Mouse (Mus musculus) forebrain, embryonic 11.5 days (tissue): ENCODE data around the gene Olfr1175-ps. TPM values are rescaled to one million over a fixed set of nuclear protein-coding genes. Genes with fewer than 3 reads are reported as not detected.

ENCODE experiments used
- ATAC-seq: fragments of 200-750 bp; cut with Nextera tagmentation; replicated peaks from 2 replicates; pipeline ENCODE4 v1.8.0; 2017; ENCODE audit warnings: moderate TSS enrichment; ENCODE audit not compliant: low FRiP score
- DNase-seq: peaks from one replicate; pipeline ENCODE4 v3.0.0-alpha.2; 2017; ENCODE audit warnings: low spot score
- H3K27ac ChIP-seq: fragments of 300-500 bp; sonication (generic); 2 replicates; pipeline ENCODE4 v1.5.1; 2014; ENCODE audit warnings: low read depth, low read length
- H3K27me3 ChIP-seq: fragments of 300-500 bp; sonication (generic); 2 replicates; pipeline ENCODE4 v1.6.1; 2014; ENCODE audit warnings: mild to moderate bottlenecking, low read length, mixed read lengths; ENCODE audit not compliant: control insufficient read depth, insufficient read depth
- H3K36me3 ChIP-seq: fragments of 300-500 bp; sonication (generic); 2 replicates; pipeline ENCODE4 v1.6.1; 2014; ENCODE audit warnings: mild to moderate bottlenecking, low read length, moderate library complexity, mixed read lengths; ENCODE audit not compliant: control insufficient read depth, insufficient read depth
- H3K4me1 ChIP-seq: fragments of 300-500 bp; sonication (generic); replicated peaks from 2 replicates; pipeline ENCODE4 v1.6.1; 2014; ENCODE audit warnings: low read length, mixed read lengths; ENCODE audit not compliant: control insufficient read depth, insufficient read depth
- H3K4me2 ChIP-seq: fragments of 300-500 bp; sonication (generic); 2 replicates; pipeline ENCODE4 v1.6.1; 2014; ENCODE audit warnings: low read depth, mild to moderate bottlenecking, low read length, moderate library complexity, mixed read lengths; ENCODE audit not compliant: severe bottlenecking
- H3K4me3 ChIP-seq: fragments of 300-500 bp; sonication (generic); 2 replicates; pipeline ENCODE4 v1.5.1; 2014; ENCODE audit warnings: low read depth, low read length
- H3K9ac ChIP-seq: fragments of 300-500 bp; sonication (generic); 2 replicates; pipeline ENCODE4 v1.6.1; 2014; ENCODE audit warnings: low read length
- H3K9me3 ChIP-seq: fragments of 300-500 bp; sonication (generic); 2 replicates; pipeline ENCODE4 v1.6.1; 2016; ENCODE audit warnings: low read length, mixed read lengths; ENCODE audit not compliant: control insufficient read depth
- WGBS: fragments of 180-500 bp; shearing (Covaris S2); extraction: QIAGEN DNeasy Blood & Tissue Kit; methylation state at CpG from one replicate; pipeline ENCODE4 v1.1.7; 2014; 5-methylcytosine and 5-hydroxymethylcytosine counted together
- polyA plus RNA-seq: library from polyadenylated mRNA; unstranded; fragments of >200 nt; fragmentation: Nextera tagmentation; extraction: Ambion mirVana; gene quantifications from 2 replicates; pipeline ENCODE4 v1.2.1, GENCODE M21; 2014

The Olfr1175-ps gene
- polyA plus RNA-seq, result not detected in 2 replicates

- ATAC-seq (no peak), DNase-seq (no peak)
- Histone ChIP-seq H3K4me1 (no peaks in the 10 kb centered on the region), H3K4me2 (no peak within 1 kb of the TSS), H3K4me3 (no peak within 1 kb of the TSS), H3K27ac (no peak within 1 kb of the TSS), H3K36me3 (no peaks in the 10 kb centered on the region), H3K9me3 (no peaks in the 10 kb centered on the region), H3K9ac (no peak within 1 kb of the TSS), H3K27me3 (no peaks in the 10 kb centered on the region)
- WGBS, result 89% methylated on average over 2 of the region's 2 CpGs
Observed at GRCm38 (mm10) chr2:88327115-88327514, at the start of gene Olfr1175-ps. Olfr1175-ps (minus strand) TSS chr2:88327215.

GRCm38 (mm10) chr2:88356304-88356703, 29.3 kb upstream of the Olfr1175-ps start:
- 2% methylated on average over 2 of the region's 2 CpGs for WGBS
- DNase-seq (no peak), ATAC-seq (peak; percentile 55; the same call in 1 of the 2 replicates)
- H3K27me3 ChIP-seq, result no peaks in the 10 kb centered on the region
- H3K9me3 ChIP-seq, result no peaks in the 10 kb centered on the region
- H3K4me2 ChIP-seq, result no peak overlapping the region
- H3K36me3 ChIP-seq, result no peaks in the 10 kb centered on the region
- no peak overlapping the region for H3K4me3 ChIP-seq
- no peaks in the 10 kb centered on the region for H3K4me1 ChIP-seq
- no peak overlapping the region for H3K27ac ChIP-seq
- H3K9ac ChIP-seq, result no peak overlapping the region

- no peak within 1 kb of the TSS for H3K27ac ChIP-seq
- no peaks in the 10 kb centered on the region for H3K36me3 ChIP-seq
- no peak within 1 kb of the TSS for H3K9ac ChIP-seq
- H3K9me3 ChIP-seq, result no peaks in the 10 kb centered on the region
- no peak within 1 kb of the TSS for H3K4me2 ChIP-seq
- no peaks in the 10 kb centered on the region for H3K4me1 ChIP-seq
- 84% methylated on average over 1 of the region's 1 CpGs for WGBS
- no peak for DNase-seq
- H3K27me3 ChIP-seq, result no peaks in the 10 kb centered on the region
- H3K4me3 ChIP-seq, result no peak within 1 kb of the TSS
- no peak for ATAC-seq
Observed at GRCm38 (mm10) chr2:88346392-88346791, 19.4 kb upstream of the Olfr1175-ps start, which contains the start of gene Olfr1177-ps. Olfr1177-ps (minus strand) TSS chr2:88346492.

GRCm38 (mm10) chr2:88336421-88336820, 9.4 kb upstream of the Olfr1175-ps start, which contains the start of gene Olfr1176:
Olfr1176 (plus strand) TSS chr2:88336721.
- Histone ChIP-seq H3K36me3 (no peaks in the 10 kb centered on the region), H3K4me3 (no peak within 1 kb of the TSS), H3K27ac (no peak within 1 kb of the TSS), H3K9me3 (no peaks in the 10 kb centered on the region), H3K4me1 (no peaks in the 10 kb centered on the region), H3K27me3 (no peaks in the 10 kb centered on the region), H3K9ac (no peak within 1 kb of the TSS), H3K4me2 (no peak within 1 kb of the TSS)
- no peak for DNase-seq
- no peak for ATAC-seq
- WGBS, result 78% methylated on average over 1 of the region's 1 CpGs

DNA sequence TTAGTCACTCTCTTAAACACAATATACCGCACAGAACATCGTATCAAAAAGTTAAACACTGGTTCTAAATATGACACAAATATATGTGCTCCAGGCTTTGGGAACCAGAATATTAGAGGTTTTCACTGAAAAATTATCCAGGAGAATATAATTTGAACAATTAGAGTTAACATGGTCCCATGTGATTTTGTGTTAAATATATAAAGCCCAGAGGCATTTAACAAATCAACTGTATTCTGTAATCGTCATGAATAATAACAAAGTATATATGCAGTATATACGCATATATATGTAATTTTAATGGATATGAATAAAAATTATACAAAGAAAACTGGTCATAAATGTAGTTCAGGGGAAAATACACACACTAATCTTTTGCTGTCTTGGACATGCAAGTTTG, 12.0 kb downstream of the Olfr1175-ps start, which contains the start of gene Olfr1174-ps:
Olfr1174-ps (minus strand) TSS at position 101 of the 400 bp plus-strand sequence.
- no peak within 1 kb of the TSS for H3K4me2 ChIP-seq
- WGBS, result 91% methylated on average over 4 of the region's 4 CpGs
- H3K36me3 ChIP-seq, result no peaks in the 10 kb centered on the region
- H3K27ac ChIP-seq, result no peak within 1 kb of the TSS
- DNase-seq (no peak), ATAC-seq (no peak)
- no peaks in the 10 kb centered on the region for H3K9me3 ChIP-seq
- no peak within 1 kb of the TSS for H3K9ac ChIP-seq
- no peak within 1 kb of the TSS for H3K4me3 ChIP-seq
- no peaks in the 10 kb centered on the region for H3K27me3 ChIP-seq
- no peaks in the 10 kb centered on the region for H3K4me1 ChIP-seq

GRCm38 (mm10) chr2:88279775-88280174, 47.2 kb downstream of the Olfr1175-ps start, which contains the start of gene Olfr1173:
Olfr1173 (minus strand) TSS chr2:88279875.
- no peak within 1 kb of the TSS for H3K27ac ChIP-seq
- H3K9ac ChIP-seq, result no peak within 1 kb of the TSS
- no peaks in the 10 kb centered on the region for H3K9me3 ChIP-seq
- H3K27me3 ChIP-seq, result no peaks in the 10 kb centered on the region
- DNase-seq (no peak), ATAC-seq (no peak)
- H3K4me3 ChIP-seq, result no peak within 1 kb of the TSS
- H3K36me3 ChIP-seq, result no peaks in the 10 kb centered on the region
- no peak within 1 kb of the TSS for H3K4me2 ChIP-seq
- H3K4me1 ChIP-seq, result no peaks in the 10 kb centered on the region

Other genes starting within 250 kb of the Olfr1175-ps start
- not detected in 2 replicates for gene Olfr1164, start 233.2 kb downstream of the Olfr1175-ps start, polyA plus RNA-seq
- gene Olfr1166, start 198.9 kb downstream of the Olfr1175-ps start, polyA plus RNA-seq, result not detected in 2 replicates
- not detected in 2 replicates for gene Olfr1167, start 172.0 kb downstream of the Olfr1175-ps start, polyA plus RNA-seq
- not detected in 2 replicates for gene Olfr1168, start 145.3 kb downstream of the Olfr1175-ps start, polyA plus RNA-seq
- gene Olfr1170, start 98.9 kb downstream of the Olfr1175-ps start, polyA plus RNA-seq, result not detected in 2 replicates
- gene Olfr1173, start 47.3 kb downstream of the Olfr1175-ps start, polyA plus RNA-seq, result not detected in 2 replicates
- gene Olfr1174-ps, start 12.1 kb downstream of the Olfr1175-ps start, polyA plus RNA-seq, result not detected in 2 replicates
- gene Olfr1176, start 9.5 kb upstream of the Olfr1175-ps start, polyA plus RNA-seq, result not detected in 2 replicates
- gene Olfr1177-ps, start 19.3 kb upstream of the Olfr1175-ps start, polyA plus RNA-seq, result not detected in 2 replicates
- not detected in 2 replicates for gene Olfr1178, start 59.8 kb upstream of the Olfr1175-ps start, polyA plus RNA-seq
- gene Olfr1179, start 79.2 kb upstream of the Olfr1175-ps start, polyA plus RNA-seq, result not detected in 2 replicates
- gene Olfr1180, start 91.9 kb upstream of the Olfr1175-ps start, polyA plus RNA-seq, result not detected in 2 replicates
- not detected in 2 replicates for gene Olfr1181, start 99.0 kb upstream of the Olfr1175-ps start, polyA plus RNA-seq
- gene Gm13757, start 121.9 kb upstream of the Olfr1175-ps start, polyA plus RNA-seq, result not detected in 2 replicates
- not detected in 2 replicates for gene Olfr1183, start 127.7 kb upstream of the Olfr1175-ps start, polyA plus RNA-seq
- not detected in 2 replicates for gene Olfr1184, start 156.4 kb upstream of the Olfr1175-ps start, polyA plus RNA-seq
- gene Olfr1185-ps1, start 166.1 kb upstream of the Olfr1175-ps start, polyA plus RNA-seq, result not detected in 2 replicates
- gene Olfr1186, start 191.3 kb upstream of the Olfr1175-ps start, polyA plus RNA-seq, result not detected in 2 replicates
- gene Olfr1188, start 229.7 kb upstream of the Olfr1175-ps start, polyA plus RNA-seq, result not detected in 2 replicates